ENCODE assay signal across 27 mouse cellular contexts in the genomic region with DNA sequence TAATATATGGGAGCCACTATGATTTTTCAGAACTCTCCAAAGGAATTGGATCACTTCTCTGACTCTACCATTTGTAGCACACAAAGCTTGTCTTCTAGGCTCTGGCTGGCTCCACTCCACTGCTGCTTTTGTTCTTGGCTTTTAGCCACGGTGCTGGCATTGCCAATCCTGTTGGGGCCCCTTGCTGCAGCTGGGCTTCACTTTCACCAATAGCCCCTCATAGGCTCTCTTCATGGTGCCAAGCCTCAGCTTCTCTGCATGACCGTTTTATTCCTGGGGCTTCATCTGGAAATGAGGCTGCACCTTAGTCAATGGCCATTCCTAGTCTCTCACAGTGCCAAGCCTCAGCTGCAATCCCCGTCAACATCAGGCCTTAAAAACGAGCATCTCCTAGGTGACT.
A peak's percentile ranks its signal among the peaks of the same experiment; 100 is the strongest.
DNase-seq lines count a peak whose midpoint lies in the region; ATAC-seq lines count a peak whose summit lies in the region.
"Had no signal": no experiment of that assay in that cellular context is flagged by ENCODE, and none has a peak within 500 bp of the region (broad histone marks: within the 10 kb centered on the region; RNA-seq: fewer than 3 reads in every experiment).

No protein-coding gene starts in this region.

- H3K36me3 ChIP-seq in forebrain, embryonic 11.5 days (ENCODE audit: control insufficient read depth, insufficient read depth, low read length) = no peaks in the 10 kb centered on the region
- H3K36me3 ChIP-seq in forebrain, embryonic 10.5 days (replicated peaks) = no peaks in the 10 kb centered on the region
- no peaks in the 10 kb centered on the region for H3K36me3 ChIP-seq in neural tube, embryonic 14.5 days (ENCODE audit: control insufficient read depth, insufficient read depth, low read length)
- no peaks in the 10 kb centered on the region for H3K36me3 ChIP-seq in neural tube, embryonic 15.5 days
- H3K36me3 ChIP-seq in hindbrain, embryonic 16.5 days (ENCODE audit: control insufficient read depth, insufficient read depth, low read length) = no peaks in the 10 kb centered on the region
- H3K36me3 ChIP-seq: embryonic facial prominence, embryonic 12.5 days; G1E; heart, embryonic 15.5 days; limb, embryonic 10.5 days had no signal

- DNase-seq in forebrain, embryonic 11.5 days (ENCODE audit: low spot score) = peak; percentile 30
- DNase-seq in forebrain, embryonic 10.5 days (ENCODE audit: extremely low spot score, low spot score) = no peak
- DNase-seq in layer of hippocampus, postnatal 36 days = peak; percentile 1 to 4
- DNase-seq in layer of hippocampus, adult 9-10 months (ENCODE audit: low spot score) = no peak
- no peak for DNase-seq in embryo, embryonic 10.5 days (ENCODE audit: low spot score)
- DNase-seq: adrenal gland, postnatal 14 days; cerebellum, adult 2 months; gastrocnemius, postnatal 25 days; heart, adult 2 months; heart, postnatal 4 days; kidney, postnatal 36 days; liver, postnatal 0 days; lung, postnatal 14 days; retina, postnatal 1 day; thymus, postnatal 14 days had no signal

- H3K9ac ChIP-seq in forebrain, embryonic 11.5 days (ENCODE audit: low read length) = no peak overlapping the region
- H3K9ac ChIP-seq in neural tube, embryonic 14.5 days (replicated peaks; ENCODE audit: low read depth, low read length) = no peak overlapping the region
- H3K9ac ChIP-seq in neural tube, embryonic 15.5 days (replicated peaks) = no peak overlapping the region
- H3K9ac ChIP-seq in hindbrain, embryonic 16.5 days (ENCODE audit: low read depth, low read length) = no peak overlapping the region
- H3K9ac ChIP-seq: embryonic facial prominence, embryonic 12.5 days; heart, embryonic 15.5 days; liver, postnatal 0 days had no signal

- H3K27me3 ChIP-seq in forebrain, embryonic 11.5 days (ENCODE audit: control insufficient read depth, insufficient read depth, low read length) = no peaks in the 10 kb centered on the region
- H3K27me3 ChIP-seq in forebrain, embryonic 10.5 days (ENCODE audit: poor library complexity, severe bottlenecking) = no peaks in the 10 kb centered on the region
- H3K27me3 ChIP-seq in neural tube, embryonic 14.5 days (ENCODE audit: control insufficient read depth, insufficient read depth, low read length) = no peaks in the 10 kb centered on the region
- H3K27me3 ChIP-seq in neural tube, embryonic 15.5 days (replicated peaks) = no peaks in the 10 kb centered on the region
- no peaks in the 10 kb centered on the region for H3K27me3 ChIP-seq in hindbrain, embryonic 16.5 days (replicated peaks; ENCODE audit: control insufficient read depth, insufficient read depth, low read length)
- H3K27me3 ChIP-seq: embryonic facial prominence, embryonic 12.5 days; heart, embryonic 15.5 days; megakaryocyte, embryonic 14.5 days had no signal

- no peaks in the 10 kb centered on the region for H3K9me3 ChIP-seq in forebrain, embryonic 11.5 days (ENCODE audit: control insufficient read depth, low read length)
- no peaks in the 10 kb centered on the region for H3K9me3 ChIP-seq in forebrain, embryonic 10.5 days
- no peaks in the 10 kb centered on the region for H3K9me3 ChIP-seq in neural tube, embryonic 14.5 days (ENCODE audit: control insufficient read depth, low read length)
- 0 out of 2 replicates have a peak, but pooled peaks cover 3% of the 10 kb centered on the region for H3K9me3 ChIP-seq in neural tube, embryonic 15.5 days (replicated peaks)
- H3K9me3 ChIP-seq in hindbrain, embryonic 16.5 days (ENCODE audit: control insufficient read depth, low read length) = no peaks in the 10 kb centered on the region
- H3K9me3 ChIP-seq: embryonic facial prominence, embryonic 12.5 days; G1E; heart, embryonic 15.5 days; limb, embryonic 10.5 days; megakaryocyte, embryonic 14.5 days had no signal

- H3K4me2 ChIP-seq in forebrain, embryonic 11.5 days (ENCODE audit: low read depth, low read length, severe bottlenecking) = no peak overlapping the region
- no peak overlapping the region for H3K4me2 ChIP-seq in neural tube, embryonic 14.5 days (ENCODE audit: low read depth, low read length)
- H3K4me2 ChIP-seq in neural tube, embryonic 15.5 days = no peak overlapping the region
- H3K4me2 ChIP-seq in hindbrain, embryonic 16.5 days (ENCODE audit: low read length) = no peak overlapping the region
- H3K4me2 ChIP-seq: embryonic facial prominence, embryonic 12.5 days; heart, embryonic 15.5 days had no signal

- no peak overlapping the region for H3K4me3 ChIP-seq in forebrain, embryonic 11.5 days (ENCODE audit: low read depth, low read length)
- no peak overlapping the region for H3K4me3 ChIP-seq in forebrain, embryonic 10.5 days
- H3K4me3 ChIP-seq in neural tube, embryonic 14.5 days (ENCODE audit: low read depth, low read length) = no peak overlapping the region
- H3K4me3 ChIP-seq in neural tube, embryonic 15.5 days (replicated peaks) = no peak overlapping the region
- H3K4me3 ChIP-seq in hindbrain, embryonic 16.5 days (ENCODE audit: low read length) = no peak overlapping the region
- H3K4me3 ChIP-seq: embryonic facial prominence, embryonic 12.5 days; erythroblast, embryonic 14.5 days; heart, adult 2 months; heart, embryonic 15.5 days; limb, embryonic 10.5 days; megakaryocyte, embryonic 14.5 days; myocyte had no signal

- no peak for ATAC-seq in forebrain, embryonic 11.5 days (replicated peaks; ENCODE audit: low FRiP score)
- ATAC-seq in neural tube, embryonic 14.5 days (ENCODE audit: low read depth) = peak; percentile 38; the same call in 1 of the 2 replicates
- ATAC-seq in neural tube, embryonic 15.5 days (ENCODE audit: low FRiP score) = no peak
- peak; percentile 90 for ATAC-seq in hindbrain, embryonic 16.5 days
- ATAC-seq: activated CD4-positive, CD25-positive, alpha-beta regulatory T cell, adult 4 months; intestine, embryonic 16.5 days; liver, postnatal 0 days had no signal

- no peaks in the 10 kb centered on the region for H3K4me1 ChIP-seq in forebrain, embryonic 11.5 days (replicated peaks; ENCODE audit: control insufficient read depth, insufficient read depth, low read length)
- H3K4me1 ChIP-seq in forebrain, embryonic 10.5 days = no peaks in the 10 kb centered on the region
- H3K4me1 ChIP-seq in neural tube, embryonic 14.5 days (ENCODE audit: control insufficient read depth, insufficient read depth, low read length) = no peaks in the 10 kb centered on the region
- no peaks in the 10 kb centered on the region for H3K4me1 ChIP-seq in neural tube, embryonic 15.5 days
- H3K4me1 ChIP-seq in hindbrain, embryonic 16.5 days (ENCODE audit: control insufficient read depth, insufficient read depth, low read depth, low read length) = no peaks in the 10 kb centered on the region
- H3K4me1 ChIP-seq: embryonic facial prominence, embryonic 12.5 days; heart, embryonic 15.5 days; limb, embryonic 10.5 days; megakaryocyte, embryonic 14.5 days had no signal

- 85% methylated on average over 4 of the region's 4 CpGs for WGBS in forebrain, embryonic 11.5 days
- WGBS in forebrain, embryonic 10.5 days = 84% methylated on average over 4 of the region's 4 CpGs
- WGBS in neural tube, embryonic 14.5 days = 59% methylated on average over 4 of the region's 4 CpGs
- WGBS in neural tube, embryonic 15.5 days = 63% methylated on average over 4 of the region's 4 CpGs
- 59% methylated on average over 4 of the region's 4 CpGs for WGBS in hindbrain, embryonic 16.5 days

- H3K27ac ChIP-seq in forebrain, embryonic 11.5 days (ENCODE audit: low read depth, low read length) = no peak overlapping the region
- H3K27ac ChIP-seq in forebrain, embryonic 10.5 days = no peak overlapping the region
- no peak overlapping the region for H3K27ac ChIP-seq in neural tube, embryonic 14.5 days (ENCODE audit: low read depth, low read length)
- H3K27ac ChIP-seq in neural tube, embryonic 15.5 days (replicated peaks) = no peak overlapping the region
- no peak overlapping the region for H3K27ac ChIP-seq in hindbrain, embryonic 16.5 days (ENCODE audit: low read depth, low read length)
- H3K27ac ChIP-seq: embryonic facial prominence, embryonic 12.5 days; heart, adult 2 months; heart, embryonic 15.5 days; limb, embryonic 10.5 days had no signal

Comparison
In these comparisons a context has a peak if more than half of its experiments do, and no peak if none do; other contexts are left out.
1. ATAC-seq: peak in neural tube, embryonic 14.5 days (single experiment) and hindbrain, embryonic 16.5 days (single experiment); none in forebrain, embryonic 11.5 days (single experiment) and neural tube, embryonic 15.5 days (single experiment).
2. DNase-seq: peak in forebrain, embryonic 11.5 days (single experiment) and layer of hippocampus, postnatal 36 days (2 of 2); none in forebrain, embryonic 10.5 days (single experiment), layer of hippocampus, adult 9-10 months (single experiment) and embryo, embryonic 10.5 days (single experiment).